Mouse (Mus musculus) myocyte (in vitro differentiated cells): Measurements from ENCODE around the gene Nmnat3.

ENCODE experiments used
- MYOD1 ChIP-seq, 3 experiments: IDR thresholded peaks; one replicate each; pipeline ENCODE4 v1.6.1; 2011; ENCODE audit warnings: control low read depth in 2 of 3, low read depth in 2 of 3, mild to moderate bottlenecking in 2 of 3, moderate library complexity in 1 of 3; ENCODE audit not compliant: insufficient read length in 2 of 3, control insufficient read depth in 1 of 3
- POLR2A ChIP-seq: IDR thresholded peaks from one replicate; pipeline ENCODE4 v1.6.1; 2011; ENCODE audit warnings: low read depth, mild to moderate bottlenecking, control low read depth, moderate library complexity; ENCODE audit not compliant: insufficient read length
- REST ChIP-seq: IDR thresholded peaks from one replicate; pipeline ENCODE4 v1.6.1; 2011; ENCODE audit warnings: mild to moderate bottlenecking, control low read depth, moderate library complexity; ENCODE audit not compliant: insufficient read depth, insufficient read length
- USF1 ChIP-seq: IDR thresholded peaks from one replicate; pipeline ENCODE4 v1.6.1; 2011; ENCODE audit warnings: low read depth, mild to moderate bottlenecking, control low read depth, moderate library complexity

DNA sequence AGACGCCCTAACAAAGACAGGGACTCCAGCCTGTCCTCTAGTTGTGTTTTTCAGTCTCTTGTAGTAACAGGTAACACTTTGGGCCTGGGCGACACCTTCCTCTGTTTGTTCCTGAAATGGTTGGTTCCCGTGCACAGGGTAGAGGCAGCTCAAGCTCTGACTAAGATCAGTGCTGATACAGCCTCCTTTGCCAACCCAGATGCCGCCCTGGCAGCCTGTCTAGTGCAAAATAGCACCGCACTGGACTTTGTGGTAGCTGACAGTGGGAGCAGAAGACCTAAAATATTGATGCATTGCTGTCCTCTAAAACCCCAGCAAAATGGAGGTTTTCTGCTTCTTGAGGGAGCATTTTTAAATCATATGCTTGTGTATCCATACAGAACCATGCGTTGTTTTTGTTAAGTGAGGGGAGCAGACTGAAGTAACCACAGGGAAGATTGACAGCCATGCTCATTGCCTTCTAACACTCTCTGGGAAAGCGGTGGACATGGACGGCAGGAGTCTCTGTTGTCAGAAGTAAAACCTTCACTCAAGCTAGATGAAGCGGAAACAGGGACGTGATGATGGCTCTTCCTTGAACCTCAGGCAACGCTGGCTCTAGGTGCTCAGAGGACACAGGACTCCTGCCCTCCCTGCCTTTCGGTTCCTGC, 24.2 kb downstream of the Nmnat3 start:
- TF ChIP-seq MYOD1 (IDR thresholded peaks at IDR 0.05; ENCODE audit: control insufficient read depth in 1 of 3, insufficient read length in 2 of 3, low read depth in 2 of 3) = no peak
- TF ChIP-seq USF1 = no peak
- no peak for TF ChIP-seq REST
- no peak for TF ChIP-seq POLR2A
